Mouse (Mus musculus) heart, postnatal 0 days (tissue): ENCODE measurements around the gene Reep6. TPM values are rescaled to one million over a fixed set of nuclear protein-coding genes. Genes with fewer than 3 reads are reported as not detected.
A peak's percentile ranks its signal among the peaks of the same experiment; 100 is the strongest.

Experiments used
- ATAC-seq: fragments of 200-750 bp; cut with Nextera tagmentation; 2 replicates; pipeline ENCODE4 v1.8.0; 2017; ENCODE audit warnings: low read depth, moderate number of reproducible peaks, moderate library complexity; ENCODE audit not compliant: insufficient read depth
- DNase-seq: peaks from one replicate; pipeline ENCODE4 v3.0.0-alpha.2; 2016; ENCODE audit warnings: low spot score
- H3K27ac ChIP-seq: fragments of 300-500 bp; sonication (generic); 2 replicates; pipeline ENCODE4 v1.5.1; 2014; ENCODE audit warnings: low read depth, mild to moderate bottlenecking
- H3K27me3 ChIP-seq: fragments of 300-500 bp; sonication (generic); 2 replicates; pipeline ENCODE4 v1.6.1; 2014; ENCODE audit warnings: low read length, mixed read lengths; ENCODE audit not compliant: control insufficient read depth, insufficient read depth
- H3K36me3 ChIP-seq: fragments of 300-500 bp; sonication (generic); replicated peaks from 2 replicates; pipeline ENCODE4 v1.6.1; 2014; ENCODE audit warnings: low read length, mixed read lengths; ENCODE audit not compliant: control insufficient read depth, insufficient read depth
- H3K4me1 ChIP-seq: fragments of 300-500 bp; sonication (generic); 2 replicates; pipeline ENCODE4 v1.6.1; 2014; ENCODE audit warnings: antibody characterized with exemption; ENCODE audit not compliant: control insufficient read depth, insufficient read depth
- H3K4me2 ChIP-seq: fragments of 300-500 bp; sonication (generic); 2 replicates; pipeline ENCODE4 v1.6.1; 2014; ENCODE audit warnings: low read depth, mild to moderate bottlenecking, low read length, moderate library complexity
- H3K4me3 ChIP-seq: fragments of 300-500 bp; sonication (generic); 2 replicates; pipeline ENCODE4 v1.5.1; 2014; ENCODE audit warnings: low read depth, low read length
- H3K9ac ChIP-seq: fragments of 300-500 bp; sonication (generic); replicated peaks from 2 replicates; pipeline ENCODE4 v1.6.1; 2014; ENCODE audit warnings: low read depth, low read length, mixed read lengths
- H3K9me3 ChIP-seq: fragments of 300-500 bp; sonication (generic); replicated peaks from 2 replicates; pipeline ENCODE4 v1.6.1; 2016; ENCODE audit warnings: low read length; ENCODE audit not compliant: control insufficient read depth
- CTCF ChIP-seq: IDR thresholded peaks from 2 replicates; pipeline ENCODE4 v1.5.1; 2016; ENCODE audit warnings: antibody characterized with exemption, control low read depth, low read depth
- EP300 ChIP-seq: IDR thresholded peaks from 2 replicates; pipeline ENCODE4 v1.6.1; 2016; ENCODE audit warnings: antibody characterized with exemption, low read depth
- WGBS: fragments of 180-500 bp; shearing (Covaris S2); extraction: QIAGEN DNeasy Blood & Tissue Kit; methylation state at CpG from one replicate; pipeline ENCODE4 v1.1.7; 2014; 5-methylcytosine and 5-hydroxymethylcytosine counted together
- polyA plus RNA-seq: library from polyadenylated mRNA; unstranded; fragments of >200 nt; fragmentation: Nextera tagmentation; extraction: Ambion mirVana; gene quantifications from 2 replicates; pipeline ENCODE4 v1.2.1, GENCODE M21; 2015
- total RNA-seq: library from RNA; depleted of rRNA; stranded (reverse); fragments of >200 nt; gene quantifications from 2 replicates; pipeline ENCODE4 v1.2.3, GENCODE M21; 2014; ENCODE audit warnings: low replicate concordance

Reep6 gene
- total and polyA plus RNA-seq, 2 experiments from 2014 or later: 0.85 TPM; not detected in 1

GRCm38 (mm10) chr10:80294311-80294710 is 35.4 kb upstream of the Reep6 start:
- TF ChIP-seq CTCF (no peak), EP300 (no peak)
- Histone ChIP-seq H3K4me2 (no peak overlapping the region), H3K4me1 (0 out of 2 replicates have a peak, but pooled peaks cover 4% of the 10 kb centered on the region), H3K9ac (no peak overlapping the region), H3K27ac (no peak overlapping the region), H3K4me3 (no peak overlapping the region), H3K9me3 (no peaks in the 10 kb centered on the region), H3K27me3 (peaks cover 18% of the 10 kb centered on the region), H3K36me3 (peaks cover 14% of the 10 kb centered on the region)
- no peak for ATAC-seq
- DNase-seq: no peak
- 63% methylated on average over 4 of the region's 4 CpGs for WGBS

DNA sequence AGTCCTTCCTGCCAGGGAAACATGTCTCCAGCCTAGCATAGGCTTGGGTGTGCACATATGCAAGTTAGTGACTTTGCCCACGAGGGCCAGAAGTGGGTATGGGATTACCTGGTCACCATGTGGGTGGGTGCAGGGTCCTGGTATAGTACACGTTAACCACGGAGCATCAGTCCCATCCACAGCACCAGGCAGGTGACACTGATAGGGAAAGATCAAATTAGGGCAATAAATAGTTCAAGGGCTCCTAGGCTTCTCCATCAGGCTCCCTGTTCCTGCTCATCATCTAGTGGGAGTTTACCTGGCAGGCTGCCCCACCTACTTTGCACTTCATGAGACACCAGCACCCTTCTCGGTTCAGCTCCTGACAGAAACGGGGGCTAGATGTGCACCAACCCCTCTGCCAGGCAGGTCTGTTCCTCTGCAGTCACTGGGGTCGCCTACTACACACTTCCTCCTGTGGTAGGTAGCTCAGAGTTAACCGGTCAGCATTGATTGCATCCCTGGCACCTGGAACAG is 34.9 kb upstream of the Reep6 start:
- DNase-seq (no peak), ATAC-seq (no peak)
- Histone ChIP-seq H3K36me3 (peaks cover 14% of the 10 kb centered on the region), H3K4me1 (0 out of 2 replicates have a peak, but pooled peaks cover 4% of the 10 kb centered on the region), H3K4me2 (no peak overlapping the region), H3K27me3 (peaks cover 23% of the 10 kb centered on the region), H3K27ac (no peak overlapping the region; the same call in 1 of the 2 replicates), H3K9ac (0 out of 2 replicates have a peak overlapping the region, but pooled peaks have one; percentile 37), H3K4me3 (no peak overlapping the region), H3K9me3 (no peaks in the 10 kb centered on the region)
- TF ChIP-seq CTCF (no peak), EP300 (no peak)
- WGBS: 54% methylated on average over 7 of the region's 7 CpGs

- Histone ChIP-seq H3K27me3 (peaks cover 33% of the 10 kb centered on the region), H3K4me3 (peak within 1 kb of the TSS; percentile 43), H3K4me1 (0 out of 2 replicates have a peak, but pooled peaks cover 4% of the 10 kb centered on the region), H3K9me3 (no peaks in the 10 kb centered on the region), H3K4me2 (peak within 1 kb of the TSS; percentile 64), H3K9ac (peak within 1 kb of the TSS; percentile 37), H3K27ac (no peak within 1 kb of the TSS; the same call in 1 of the 2 replicates), H3K36me3 (peaks cover 14% of the 10 kb centered on the region)
- TF ChIP-seq EP300 (no peak), CTCF (peak; percentile 61)
- ATAC-seq: peak; percentile 19; the same call in 1 of the 2 replicates
- WGBS: 4% methylated on average over 25 of the region's 26 CpGs
- DNase-seq: peak; percentile 72
Measured at GRCm38 (mm10) chr10:80295618-80296425, 33.9 kb upstream of the Reep6 start, which contains the start of gene Apc2. TSS of gene Apc2 (plus strand) at chr10:80295977.

DNA sequence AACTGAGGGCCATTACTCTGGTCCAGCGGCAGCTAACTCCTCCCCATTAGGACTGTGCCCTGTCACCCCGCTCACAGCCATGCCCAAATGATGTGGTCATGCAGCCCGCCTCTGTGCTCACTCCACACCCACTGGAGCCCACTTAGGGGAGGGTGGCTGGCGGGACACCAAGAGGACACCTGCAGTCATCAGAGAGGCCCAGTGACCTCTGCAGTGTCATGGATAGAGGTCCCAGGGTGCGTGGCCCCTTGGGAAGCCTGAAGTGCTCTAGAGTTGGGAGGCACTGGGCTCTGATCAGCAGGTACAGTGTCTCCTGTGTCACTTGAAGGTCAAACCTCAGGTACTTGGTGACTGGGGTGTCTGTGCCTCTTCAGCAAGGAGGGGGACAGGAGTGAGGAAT is 32.9 kb upstream of the Reep6 start:
- WGBS: 72% methylated on average over 5 of the region's 5 CpGs
- no peak overlapping the region for H3K4me3 ChIP-seq
- H3K9ac ChIP-seq: no peak overlapping the region
- peaks cover 14% of the 10 kb centered on the region for H3K36me3 ChIP-seq
- H3K4me1 ChIP-seq: peaks cover 5% of the 10 kb centered on the region; the same call in 1 of the 2 replicates
- no peaks in the 10 kb centered on the region for H3K9me3 ChIP-seq
- H3K27ac ChIP-seq: no peak overlapping the region
- peak overlapping the region; percentile 64; the same call in 1 of the 2 replicates for H3K4me2 ChIP-seq
- no peak for DNase-seq
- H3K27me3 ChIP-seq: peaks cover 42% of the 10 kb centered on the region
- TF ChIP-seq CTCF: no peak
- TF ChIP-seq EP300: no peak
- ATAC-seq: no peak

DNA sequence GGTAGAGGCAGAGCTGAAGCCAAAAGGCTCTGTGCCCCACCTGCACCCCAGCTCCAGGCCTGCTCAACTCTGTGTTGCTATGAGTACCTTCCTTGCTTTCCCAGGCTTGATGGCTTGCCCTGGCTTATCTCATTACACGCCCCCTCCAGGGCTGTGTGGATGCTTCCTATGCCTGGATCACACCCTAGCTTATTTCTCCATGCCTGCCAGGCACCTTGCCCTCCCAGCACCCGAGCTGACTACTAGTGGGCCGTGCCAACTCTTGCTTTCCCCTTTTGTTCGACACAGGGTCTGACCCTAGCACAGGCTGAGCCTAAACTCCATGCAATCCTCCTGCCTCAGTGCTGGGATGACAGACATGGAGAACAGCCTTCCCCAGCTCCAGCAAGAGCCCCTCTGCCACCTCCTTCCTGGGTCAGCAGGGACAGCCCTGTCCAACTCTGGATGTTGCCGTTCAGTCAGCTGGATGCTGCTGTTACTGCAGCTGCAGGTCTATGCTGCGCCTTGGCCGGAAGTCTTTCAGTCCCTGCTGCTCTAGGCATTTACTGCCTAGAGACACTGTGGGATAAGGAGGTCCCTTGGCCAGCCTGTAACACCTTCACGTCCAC is 32.1 kb upstream of the Reep6 start:
- 51% methylated on average over 8 of the region's 8 CpGs for WGBS
- DNase-seq (no peak), ATAC-seq (no peak)
- H3K27ac ChIP-seq: no peak overlapping the region
- H3K9me3 ChIP-seq: no peaks in the 10 kb centered on the region
- no peak overlapping the region for H3K4me2 ChIP-seq
- H3K9ac ChIP-seq: no peak overlapping the region
- H3K36me3 ChIP-seq: peaks cover 14% of the 10 kb centered on the region
- no peak overlapping the region for H3K4me3 ChIP-seq
- H3K4me1 ChIP-seq: peaks cover 13% of the 10 kb centered on the region; the same call in 1 of the 2 replicates
- H3K27me3 ChIP-seq: peaks cover 47% of the 10 kb centered on the region
- no peak for TF ChIP-seq CTCF
- TF ChIP-seq EP300: no peak
